Mouse (Mus musculus) regulatory T cell (primary cell): Measurements from ENCODE around the gene Rom1.
"Not testable (repeated sequence)": the region's sequence is repeated elsewhere in the genome, so short reads cannot be mapped to it uniquely, and the experiment has no call there.

ENCODE experiments used
- in situ Hi-C: fragments of 300-600 bp; cut with MboI, MseI; formaldehyde crosslinking; loops from one replicate; pipeline ENCODE4 v1.15.1; 2025; ENCODE audit warnings: high pct_unique_total_duplicates

The Rom1 gene

DNA sequence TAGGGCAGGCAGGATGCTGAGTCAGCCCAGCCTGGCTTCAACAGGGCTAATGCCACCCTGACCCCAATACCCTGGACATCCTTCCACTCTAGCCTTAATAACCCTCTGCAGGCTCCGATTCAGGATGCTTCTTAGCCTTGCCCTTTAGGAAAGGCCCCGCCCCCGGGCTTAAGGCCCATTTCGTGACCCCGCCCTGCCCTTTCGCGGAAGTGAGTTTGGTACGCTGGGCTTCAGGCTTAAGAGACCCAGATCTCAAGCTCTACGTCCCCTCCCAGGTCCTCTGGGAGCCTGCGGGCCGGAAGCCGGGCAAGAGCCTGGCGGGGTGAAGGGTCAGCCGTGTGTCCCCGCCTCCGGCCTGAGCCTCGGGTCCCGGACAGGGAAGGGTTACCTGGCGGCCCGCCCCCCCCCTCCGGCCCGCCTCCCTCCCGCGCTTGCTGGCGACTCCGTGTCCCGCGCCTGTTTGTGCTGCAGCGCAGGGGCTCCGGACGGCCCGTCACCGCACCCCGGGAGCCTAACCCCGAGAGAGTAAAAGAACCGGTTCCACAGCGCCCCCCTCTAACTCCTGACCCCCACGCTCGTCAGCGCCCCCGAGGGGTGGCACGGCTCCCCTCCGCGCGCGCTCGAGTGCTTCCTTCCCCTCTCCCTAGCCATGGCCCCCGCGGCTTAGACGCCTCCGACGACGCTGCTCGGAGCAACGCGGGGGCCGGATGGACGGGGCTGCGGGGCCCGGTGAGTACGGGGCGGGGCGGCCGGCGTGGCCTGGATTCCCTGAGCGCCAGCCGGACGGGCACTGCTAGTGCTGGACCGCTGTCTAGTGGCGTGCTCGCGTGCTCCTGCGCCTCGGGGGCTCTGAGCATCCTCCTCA, at the start of gene Rom1, which contains the start of gene Eml3:
TSS of gene Rom1 (minus strand) at position 133 of the 865 bp plus-strand sequence.
TSS of gene Eml3 (plus strand) at position 329 of the 865 bp plus-strand sequence.
- in situ Hi-C loops: no loop called here

DNA sequence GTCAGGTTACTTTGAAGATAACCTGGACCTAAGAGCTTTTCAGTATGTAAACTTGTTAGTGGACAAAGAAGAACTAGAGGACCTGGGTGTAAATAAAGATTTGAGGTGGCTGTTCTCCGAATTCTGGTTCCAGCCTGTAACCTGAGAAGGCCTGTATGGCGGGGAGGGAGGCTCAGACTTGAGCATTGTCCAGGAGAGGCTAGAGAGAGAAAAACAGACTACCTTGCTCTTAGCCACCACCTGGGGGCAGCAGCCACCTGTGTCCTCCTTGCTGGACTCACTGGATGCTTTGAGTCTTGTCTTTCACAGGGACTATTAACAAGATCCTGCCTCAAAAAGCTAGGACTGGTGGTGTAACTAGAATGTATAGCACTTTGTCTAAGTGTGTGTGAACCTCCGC, 47.4 kb upstream of the Rom1 start:
- in situ Hi-C loops: loop anchor here (25.0 kb wide), 1 partner anchor 464 kb away; no protein-coding TSS in a partner anchor

DNA sequence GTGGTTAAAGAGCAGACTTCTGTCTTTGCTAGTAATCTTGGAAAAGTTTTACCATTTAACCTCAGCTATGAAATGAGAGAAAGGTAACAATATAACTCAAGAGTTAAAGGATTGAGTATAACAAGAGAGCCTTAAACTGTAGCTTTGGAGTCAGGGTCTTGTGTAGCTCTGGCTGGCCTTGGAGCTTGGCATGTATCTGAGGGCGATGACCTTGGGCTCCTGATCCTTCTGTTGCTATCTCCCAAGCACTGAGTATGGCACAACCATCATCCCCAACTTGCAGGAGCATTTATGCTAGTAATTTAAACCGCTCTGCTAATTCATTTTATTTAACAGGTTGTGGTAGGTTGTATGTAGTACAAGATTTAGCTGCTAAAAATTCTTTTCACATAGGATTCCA, 46.3 kb upstream of the Rom1 start:
- in situ Hi-C loops: loop anchor here (25.0 kb wide), 1 partner anchor 463 kb away; no protein-coding TSS in a partner anchor

DNA sequence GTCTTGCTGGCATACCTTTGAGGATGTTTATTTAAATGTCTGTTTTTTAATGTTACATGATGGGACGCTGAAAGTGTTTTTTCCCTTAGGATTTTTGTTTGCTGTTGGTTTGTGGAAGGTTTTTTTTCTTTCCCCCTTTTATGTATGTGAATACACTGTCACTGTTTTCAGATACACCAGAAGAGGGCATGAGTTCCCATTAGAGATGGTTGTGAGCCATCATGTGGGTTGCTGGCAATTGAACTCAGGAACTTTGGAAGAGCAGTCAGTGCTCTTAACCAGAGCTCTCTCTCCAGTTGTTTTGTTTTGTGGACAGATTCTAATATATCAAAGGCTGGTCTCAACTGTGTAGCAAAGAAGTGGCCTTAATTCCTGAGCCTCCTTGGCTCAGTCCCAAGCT, 45.5 kb upstream of the Rom1 start:
- in situ Hi-C loops: loop anchor here (25.0 kb wide), 1 partner anchor 462 kb away; no protein-coding TSS in a partner anchor

DNA sequence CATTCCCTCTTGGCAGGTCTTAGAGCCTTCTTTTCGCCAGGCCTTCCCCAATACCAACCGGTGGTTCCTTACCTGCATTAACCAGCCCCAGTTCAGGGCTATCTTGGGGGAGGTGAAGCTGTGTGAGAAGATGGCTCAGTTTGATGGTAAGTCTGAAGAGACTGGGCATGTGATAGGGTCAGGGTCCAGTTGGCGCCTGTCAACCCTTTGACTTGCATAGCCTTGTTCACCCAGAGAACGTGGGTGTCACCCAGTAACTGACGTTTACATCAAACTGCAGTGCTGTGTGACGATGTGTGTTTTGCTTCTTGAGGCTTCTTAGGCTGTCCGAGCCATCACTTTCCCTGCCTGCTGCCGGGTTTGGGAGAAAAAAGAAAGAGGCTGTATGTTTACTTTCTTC, 43.3 kb upstream of the Rom1 start:
- in situ Hi-C loops: not testable (repeated sequence)

DNA sequence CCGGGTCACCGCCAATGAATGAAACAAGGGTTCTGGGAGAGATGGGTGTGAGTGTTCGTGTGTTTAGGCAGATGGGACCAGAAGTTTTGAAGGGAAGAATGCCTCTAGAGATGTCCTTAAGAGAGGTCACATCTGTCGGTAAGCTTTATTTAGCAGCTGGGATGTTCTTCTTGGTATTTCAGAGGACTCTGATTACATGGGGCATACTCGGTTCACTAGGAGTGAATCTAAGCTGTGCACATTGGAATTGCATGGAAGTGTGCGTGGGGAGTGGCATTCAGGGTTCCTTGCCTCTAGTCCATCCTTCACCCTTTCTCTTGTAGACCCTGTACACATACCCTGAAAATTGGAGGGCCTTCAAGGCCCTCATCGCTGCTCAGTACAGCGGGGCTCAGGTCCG, 38.7 kb upstream of the Rom1 start:
- in situ Hi-C loops: loop anchor here (10.0 kb wide), 1 partner anchor 63 kb away; no protein-coding TSS in a partner anchor

DNA sequence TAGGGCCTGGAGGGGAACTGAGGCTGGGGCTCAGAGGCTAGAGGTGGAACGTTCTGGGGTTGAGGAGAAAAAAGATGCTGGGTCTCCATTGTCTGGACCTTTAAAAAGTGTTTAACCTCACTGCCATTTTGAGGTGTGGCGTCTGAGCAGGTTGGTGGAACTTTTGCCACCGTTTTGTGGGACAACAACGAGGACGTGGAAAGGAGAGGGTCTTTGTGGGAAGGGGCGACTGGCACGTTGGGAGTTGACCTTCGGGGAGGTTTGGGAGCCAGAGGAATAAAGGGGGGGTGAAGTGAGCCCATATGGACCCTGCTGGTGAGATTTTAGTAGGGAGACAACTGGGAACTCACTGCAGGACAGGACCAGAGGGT, 38.2 kb upstream of the Rom1 start:
- in situ Hi-C loops: loop anchor here (10.0 kb wide), 1 partner anchor 63 kb away; no protein-coding TSS in a partner anchor

DNA sequence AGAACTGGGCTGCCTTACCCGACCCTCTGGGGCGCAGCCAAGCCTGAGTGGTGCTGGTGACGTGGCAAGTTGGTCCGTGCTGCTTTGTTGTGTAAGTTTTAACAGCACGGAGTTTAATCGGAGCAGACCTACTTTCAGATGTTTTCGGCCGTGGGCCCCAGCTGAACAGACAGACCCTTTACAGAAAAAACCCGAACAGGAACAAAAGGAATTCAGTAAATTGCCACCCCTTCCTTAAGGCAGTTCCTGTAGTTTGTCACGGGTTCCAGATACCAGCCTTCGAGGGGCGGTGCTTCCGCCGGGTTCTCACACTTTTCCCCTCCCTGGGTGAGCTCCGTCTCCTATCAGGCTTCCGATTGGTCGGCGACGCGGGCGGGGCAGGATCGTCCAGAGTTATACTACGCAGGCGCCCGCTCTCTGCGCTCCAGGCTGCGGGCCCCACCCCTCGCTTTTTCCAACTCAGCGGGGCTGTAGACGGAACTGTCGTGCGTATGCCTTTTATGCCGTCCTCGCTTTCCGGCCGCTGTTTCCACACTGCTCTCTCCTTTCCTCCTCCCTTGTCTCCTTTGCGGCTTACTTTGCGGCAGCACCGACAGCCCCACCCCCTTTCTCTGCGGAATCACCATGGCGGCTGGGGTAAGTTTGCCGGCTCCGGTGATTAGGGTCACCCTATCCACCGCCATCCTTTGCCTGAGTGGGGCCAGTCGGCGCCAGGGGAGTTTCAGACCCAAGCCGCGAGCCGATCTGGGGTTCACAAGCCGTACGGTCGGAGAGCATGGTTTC, 37.6 kb upstream of the Rom1 start, which contains the start of gene Eef1g:
TSS of gene Eef1g (plus strand) at position 452 of the 783 bp plus-strand sequence.
- in situ Hi-C loops: loop anchor here (10.0 kb wide), 1 partner anchor 62 kb away; no protein-coding TSS in a partner anchor

DNA sequence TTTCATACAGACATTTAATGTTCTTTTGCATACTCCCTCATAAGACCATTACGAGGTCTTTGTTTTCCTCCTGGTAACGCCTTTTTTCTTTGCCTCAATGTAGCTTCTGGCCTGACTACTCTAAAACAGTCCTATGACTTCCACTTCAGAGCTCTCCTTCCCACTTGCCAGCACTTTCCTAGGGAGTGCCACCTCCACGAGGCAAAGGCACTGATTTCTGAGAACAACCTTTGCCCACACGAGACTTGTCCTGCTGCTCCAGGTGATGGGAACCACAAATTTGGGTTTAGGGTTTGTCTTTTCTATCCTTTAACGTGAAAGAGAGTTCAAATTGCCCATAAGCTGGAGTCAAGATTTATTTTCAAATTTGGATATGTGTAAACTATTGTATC, 37.0 kb upstream of the Rom1 start:
- in situ Hi-C loops: loop anchor here (10.0 kb wide), 1 partner anchor 61 kb away; no protein-coding TSS in a partner anchor

DNA sequence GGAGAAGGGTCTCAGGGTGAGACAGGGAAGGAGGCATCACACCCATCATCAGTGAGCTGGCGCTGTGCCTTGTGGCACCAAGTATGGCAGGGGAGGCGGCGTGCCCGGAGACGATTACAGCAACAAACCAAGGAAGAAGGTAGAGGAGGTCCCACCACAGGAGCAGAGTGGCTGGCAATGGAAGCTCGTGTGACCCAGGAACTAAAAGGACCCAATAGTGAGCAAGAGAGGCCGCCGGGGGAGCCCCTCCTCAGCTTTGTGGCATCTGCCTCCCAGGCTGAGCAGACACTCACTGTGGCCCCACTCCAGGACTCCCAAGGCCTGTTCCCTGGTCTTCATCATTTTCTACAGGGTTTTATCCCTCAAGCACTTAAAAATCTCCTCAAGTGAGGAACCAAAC, 36.6 kb upstream of the Rom1 start:
- in situ Hi-C loops: loop anchor here (10.0 kb wide), 1 partner anchor 61 kb away; no protein-coding TSS in a partner anchor

DNA sequence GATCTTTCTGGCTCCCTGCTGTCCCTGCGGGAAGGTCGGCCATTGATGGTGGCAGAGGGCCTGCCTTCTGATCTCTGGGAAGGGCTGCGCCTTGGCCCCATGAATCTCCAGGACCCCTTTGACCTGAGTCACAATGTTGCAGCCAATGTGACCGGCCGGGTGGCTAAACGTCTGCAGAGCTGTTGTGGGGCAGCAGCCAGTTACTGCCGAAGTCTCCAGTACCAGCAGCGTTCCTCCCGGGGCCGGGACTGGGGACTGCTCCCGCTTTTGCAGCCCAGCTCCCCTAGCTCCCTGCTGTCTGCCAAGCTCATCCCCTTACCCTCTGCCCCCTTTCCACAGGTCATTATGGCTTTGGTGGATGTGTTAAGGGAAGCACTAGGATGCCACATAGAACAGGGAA, 35.9 kb upstream of the Rom1 start:
- in situ Hi-C loops: loop anchor here (10.0 kb wide), 1 partner anchor 60 kb away; no protein-coding TSS in a partner anchor

DNA sequence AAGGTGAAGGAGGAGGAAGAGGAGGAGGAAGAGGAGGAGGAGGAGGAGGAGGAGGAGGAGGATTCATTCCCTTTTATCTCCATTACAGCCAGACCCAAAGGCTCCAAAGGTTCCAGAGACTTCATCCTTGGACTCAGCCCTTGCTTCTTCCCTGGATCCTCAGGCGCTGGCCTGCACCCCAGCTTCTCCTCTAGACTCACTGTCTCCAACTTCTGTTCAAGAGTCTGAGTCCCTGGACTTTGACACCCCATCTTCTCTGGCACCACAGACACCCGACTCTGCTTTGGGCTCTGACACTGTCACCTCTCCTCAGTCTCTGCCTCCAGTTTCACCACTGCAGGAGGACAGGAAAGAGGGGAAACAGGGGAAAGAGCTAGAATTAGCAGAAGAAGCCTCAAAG, 33.1 kb upstream of the Rom1 start:
- in situ Hi-C loops: loop anchor here (5.0 to 10.0 kb wide), 2 partner anchors 57 to 125 kb away; partner anchors contain the start of genes Bscl2 and Gng3

DNA sequence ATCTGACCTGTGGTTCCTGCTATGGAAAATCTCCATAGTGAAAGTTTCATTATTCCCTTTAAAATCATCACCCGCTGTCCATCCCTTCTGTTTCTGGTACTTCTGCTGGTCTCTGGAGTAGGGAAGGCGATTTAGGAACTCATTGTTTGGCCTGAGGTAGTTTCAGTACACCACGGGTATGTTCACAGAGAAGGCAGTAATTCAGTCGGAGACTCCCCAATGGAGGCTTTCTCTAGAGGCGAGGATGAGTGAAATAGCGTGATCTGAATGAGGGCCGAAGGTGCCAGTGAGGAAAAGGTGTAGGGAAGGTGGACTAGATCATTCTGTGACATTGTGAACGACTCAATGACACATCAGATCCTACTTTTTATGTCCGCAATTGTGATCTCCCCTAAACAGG, 25.0 kb upstream of the Rom1 start:
- in situ Hi-C loops: no loop called here

DNA sequence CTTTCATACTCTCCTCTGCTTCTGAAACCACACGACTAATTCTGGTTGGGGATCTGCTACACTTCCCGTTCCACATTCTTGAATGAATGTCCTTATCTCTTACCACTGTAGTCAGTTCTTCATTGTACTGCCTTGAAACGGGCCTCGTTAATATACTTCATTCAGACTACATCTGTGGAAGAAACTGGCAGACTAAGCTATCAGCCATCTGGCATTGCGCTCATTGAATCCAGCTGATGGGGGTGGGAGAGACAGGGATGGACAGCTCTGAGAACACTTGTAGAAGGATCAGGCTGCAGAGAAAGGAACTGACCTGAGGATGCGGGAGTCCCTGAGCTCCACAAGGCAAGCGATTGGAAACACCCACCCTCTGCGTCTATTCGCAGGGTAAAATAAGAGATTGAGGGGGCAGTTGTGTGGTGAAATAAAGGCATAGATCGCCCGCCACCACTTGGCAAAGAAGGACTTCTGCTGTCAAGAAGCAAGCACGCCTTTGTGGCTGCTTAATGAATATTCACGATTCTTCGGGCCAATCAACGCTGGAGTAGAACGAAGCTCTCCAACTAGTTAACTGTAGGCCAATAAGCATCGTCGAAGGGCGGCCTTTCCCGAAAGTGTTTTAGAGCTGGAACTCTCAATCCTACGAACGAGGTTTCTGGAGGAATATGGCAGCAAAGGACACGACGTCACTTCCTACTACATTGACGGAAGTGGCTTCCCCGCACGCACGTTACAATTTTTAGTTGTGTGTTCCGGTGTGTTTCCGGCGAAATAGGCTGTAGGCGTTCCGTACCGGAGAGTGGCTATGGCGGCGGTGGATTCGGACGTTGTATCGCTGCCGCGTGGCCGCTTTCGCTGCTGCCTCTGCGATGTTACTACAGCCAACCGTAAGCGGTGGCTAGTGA, 24.2 kb upstream of the Rom1 start, which contains the start of gene Tut1:
TSS of gene Tut1 (plus strand) at position 713 of the 905 bp plus-strand sequence.
- in situ Hi-C loops: no loop called here

DNA sequence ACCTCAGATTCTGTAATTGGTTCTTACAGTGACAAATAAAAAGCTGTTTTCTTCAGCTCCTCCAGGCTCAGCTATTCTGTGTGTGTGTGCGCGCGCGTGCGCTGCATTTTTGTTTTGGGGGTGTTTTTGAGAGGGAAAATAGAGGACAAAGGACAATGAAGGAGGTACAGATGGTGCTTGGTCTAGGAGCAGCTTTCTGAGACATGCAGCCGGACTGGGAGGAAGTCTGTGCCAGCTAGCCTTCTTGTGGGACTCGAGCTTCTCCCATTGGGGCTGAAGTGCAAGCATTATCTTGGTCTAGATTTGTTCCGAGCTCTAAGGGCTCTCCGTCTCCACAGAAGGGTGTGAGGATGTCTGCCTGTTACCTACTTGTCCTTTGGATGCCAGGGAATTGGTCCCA, 23.1 kb upstream of the Rom1 start:
- in situ Hi-C loops: no loop called here

DNA sequence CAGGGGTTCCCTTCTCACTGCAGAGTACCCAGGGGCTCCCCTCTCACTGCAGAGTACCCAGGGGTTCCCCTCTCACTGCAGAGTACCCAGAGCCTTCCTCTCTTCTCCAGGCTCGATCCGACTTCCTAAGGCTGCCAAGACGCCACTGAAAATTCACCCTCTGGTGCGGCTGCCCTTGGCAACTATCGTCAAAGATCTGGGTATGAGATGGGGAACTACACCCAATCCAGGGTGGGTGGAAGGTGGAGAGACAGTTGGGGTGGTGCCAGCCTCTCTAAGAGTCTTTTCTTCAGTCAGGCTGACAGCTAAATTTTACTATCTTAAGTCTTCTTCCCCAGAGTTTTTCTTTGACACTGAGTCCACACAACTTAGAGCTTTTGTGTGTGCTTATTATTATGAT, 21.0 kb upstream of the Rom1 start:
- in situ Hi-C loops: no loop called here

DNA sequence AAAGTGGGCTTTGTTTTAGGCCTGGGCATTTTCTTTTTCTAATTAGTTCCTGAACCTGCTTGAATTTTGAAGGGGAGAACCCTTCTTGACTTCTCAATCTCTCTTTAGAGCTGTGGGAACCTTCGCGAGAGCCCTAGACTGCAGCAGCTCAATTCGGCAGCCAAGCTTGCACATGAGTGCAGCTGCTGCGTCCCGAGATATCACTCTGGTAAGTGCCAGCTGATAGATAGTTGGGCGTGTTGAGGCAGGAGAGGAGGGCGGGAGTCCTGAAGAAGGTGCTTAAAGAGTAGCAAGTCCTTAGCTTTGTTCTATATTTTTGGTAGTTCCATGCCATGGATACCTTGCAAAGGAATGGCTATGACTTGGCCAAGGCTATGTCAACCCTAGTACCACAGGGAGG, 17.8 kb upstream of the Rom1 start:
- in situ Hi-C loops: no loop called here

DNA sequence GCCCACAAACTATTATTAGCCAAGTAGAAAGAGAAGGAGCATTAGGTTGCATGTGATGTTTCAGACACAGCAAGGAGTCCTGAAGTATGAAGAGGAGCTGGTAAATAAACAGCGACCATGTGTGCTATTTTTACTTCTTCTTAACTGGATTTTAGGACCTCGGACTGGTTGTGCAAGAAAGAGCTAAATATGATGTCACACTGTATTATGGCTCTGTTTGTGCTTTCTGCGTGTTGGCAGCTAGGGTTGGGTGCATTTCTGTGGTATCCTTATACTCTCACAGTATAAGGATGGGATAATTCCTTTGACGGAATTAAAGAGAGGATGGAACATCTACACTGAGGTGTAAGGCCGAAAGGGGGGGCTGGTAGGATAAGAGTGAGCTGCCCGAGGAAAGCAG, 16.1 kb upstream of the Rom1 start:
- in situ Hi-C loops: no loop called here

DNA sequence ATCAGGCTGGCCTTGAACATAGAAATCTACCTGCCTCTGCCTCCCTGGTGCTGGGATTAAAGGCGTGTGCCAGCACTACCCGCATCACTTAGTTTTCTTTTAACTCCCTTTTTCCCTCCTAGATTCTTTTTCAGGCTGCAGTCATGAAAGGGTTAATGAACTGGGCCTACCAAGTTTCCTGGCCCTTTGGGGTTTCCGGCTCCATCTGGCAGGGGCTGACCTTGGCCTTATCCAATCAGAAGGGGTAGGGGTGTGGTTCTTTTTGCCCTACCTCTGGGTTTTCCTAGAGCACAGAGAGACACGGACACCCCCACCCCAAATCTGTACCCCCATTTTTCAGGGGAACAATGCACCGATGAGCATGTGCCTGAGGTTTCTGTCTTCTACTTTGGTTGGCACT, 15.6 kb upstream of the Rom1 start:
- in situ Hi-C loops: no loop called here

DNA sequence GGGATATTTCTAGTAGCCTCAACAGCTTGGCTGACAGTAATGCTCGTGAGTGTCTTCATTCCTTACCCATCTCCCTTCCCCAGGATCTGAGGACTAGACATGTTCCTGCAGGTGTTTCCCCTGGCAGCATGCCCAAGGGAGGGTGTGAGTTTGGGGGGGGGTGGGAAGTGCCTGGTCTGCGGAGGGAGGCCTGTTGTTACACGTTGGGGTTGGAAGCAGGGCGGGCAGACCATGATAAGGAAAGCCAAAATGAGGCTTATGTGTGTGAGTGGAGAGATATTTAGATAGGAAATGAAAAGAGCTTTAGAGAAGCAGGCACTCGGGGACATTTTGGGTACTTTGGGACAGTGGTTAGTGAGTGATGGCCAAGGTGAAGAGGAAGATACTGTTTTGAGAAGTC, 14.9 kb upstream of the Rom1 start:
- in situ Hi-C loops: no loop called here

DNA sequence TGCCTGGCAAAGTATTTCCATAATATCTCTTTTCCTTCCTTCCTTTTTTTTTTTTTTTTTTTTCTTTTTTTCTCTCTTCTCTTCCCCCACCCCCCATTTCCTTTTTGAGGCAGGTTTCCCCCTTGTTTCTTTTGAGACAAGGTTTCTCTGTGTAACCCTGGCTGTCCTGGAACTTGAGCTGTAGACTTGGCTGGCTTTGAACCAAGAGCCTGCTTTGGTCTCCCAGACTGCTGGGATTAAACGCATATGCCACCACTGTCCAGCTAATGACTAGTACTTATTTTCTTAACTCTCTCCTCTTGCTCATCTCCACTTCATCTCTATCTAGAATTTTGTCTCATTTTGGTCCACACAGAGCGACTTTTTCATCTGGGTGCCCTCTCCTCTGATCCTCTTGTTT, 13.9 kb upstream of the Rom1 start:
- in situ Hi-C loops: no loop called here
